Mouse (Mus musculus) retina, adult 2 months (tissue): ENCODE measurements at regions not wholly inside any gene's neighbourhood (a gene's known extent, or its start where the extent isn't known, plus 50 kb on each side); places are given as distances from the start of the nearest gene placed in this dataset.
"Not testable (repeated sequence)": the region's sequence is repeated elsewhere in the genome, so short reads cannot be mapped to it uniquely, and the experiment has no call there.

Experiments used
- DNase-seq: peaks from one replicate; pipeline ENCODE4 v3.0.0-alpha.2; 2012; ENCODE audit warnings: low read depth, low spot score

GRCm38 (mm10) chr9:85920745-85921614, 78.8 kb downstream of the Tpbg start:
- DNase-seq: no peak

GRCm38 (mm10) chr9:85925259-85925658, 83.1 kb downstream of the Tpbg start:
- no peak for DNase-seq

GRCm38 (mm10) chr9:85932209-85932608, 90.0 kb downstream of the Tpbg start:
- DNase-seq: no peak

- DNase-seq: not testable (repeated sequence)
Observed at GRCm38 (mm10) chr9:85943066-85943684, 101.0 kb downstream of the Tpbg start.

- DNase-seq: no peak
Observed at GRCm38 (mm10) chr9:85948495-85949137, 106.4 kb downstream of the Tpbg start.

GRCm38 (mm10) chr9:85951777-85952176, 109.6 kb downstream of the Tpbg start:
- no peak for DNase-seq

GRCm38 (mm10) chr9:85970076-85970475, 127.9 kb downstream of the Tpbg start:
- no peak for DNase-seq

- DNase-seq: no peak
Observed at GRCm38 (mm10) chr9:85981428-85981827, 139.2 kb downstream of the Tpbg start.

GRCm38 (mm10) chr9:85983516-85983915, 141.3 kb downstream of the Tpbg start:
- DNase-seq: not testable (repeated sequence)

GRCm38 (mm10) chr9:85985671-85986070, 143.5 kb downstream of the Tpbg start:
- DNase-seq: no peak

GRCm38 (mm10) chr9:85986142-85986541, 144.0 kb downstream of the Tpbg start:
- no peak for DNase-seq

- no peak for DNase-seq
Observed at GRCm38 (mm10) chr9:86002996-86003395, 160.8 kb downstream of the Tpbg start.

- DNase-seq: no peak
Observed at GRCm38 (mm10) chr9:86011661-86012060, 169.5 kb downstream of the Tpbg start.

GRCm38 (mm10) chr9:86015841-86016240, 173.7 kb downstream of the Tpbg start:
- no peak for DNase-seq

- DNase-seq: no peak
Observed at GRCm38 (mm10) chr9:86020133-86020532, 178.0 kb downstream of the Tpbg start.

- no peak for DNase-seq
Observed at GRCm38 (mm10) chr9:86020765-86021164, 178.6 kb downstream of the Tpbg start.

GRCm38 (mm10) chr9:86030738-86031137, 188.6 kb downstream of the Tpbg start:
- DNase-seq: peak; percentile 9

GRCm38 (mm10) chr9:86044098-86044497, 201.9 kb downstream of the Tpbg start:
- no peak for DNase-seq

GRCm38 (mm10) chr9:86058116-86058515, 215.9 kb downstream of the Tpbg start:
- no peak for DNase-seq

GRCm38 (mm10) chr9:86060049-86060448, 217.9 kb downstream of the Tpbg start:
- no peak for DNase-seq

GRCm38 (mm10) chr9:86061230-86061629, 219.1 kb downstream of the Tpbg start:
- no peak for DNase-seq

GRCm38 (mm10) chr9:86079275-86079674, 237.1 kb downstream of the Tpbg start:
- no peak for DNase-seq
